Mouse (Mus musculus) liver, adult 2 months (tissue): Measurements from ENCODE around the gene Patj. TPM values are rescaled to one million over a fixed set of nuclear protein-coding genes. Genes with fewer than 3 reads are reported as not detected.

ENCODE experiments used
- DNase-seq: peaks from one replicate; pipeline ENCODE4 v3.0.0-alpha.2; 2011; ENCODE audit warnings: low read depth, low spot score; ENCODE audit errors: extremely low read depth
- H3K27ac ChIP-seq: fragments of 200-500 bp; replicated peaks from 2 replicates; pipeline ENCODE4 v1.5.1; 2012; ENCODE audit warnings: low read depth, mild to moderate bottlenecking, control low read depth, inconsistent platforms, low read length; ENCODE audit not compliant: insufficient read depth
- H3K27me3 ChIP-seq: fragments of 200-500 bp; 2 replicates; pipeline ENCODE4 v1.6.1; 2012; ENCODE audit warnings: mild to moderate bottlenecking, moderate library complexity, low read length, inconsistent platforms; ENCODE audit not compliant: control insufficient read depth, insufficient read depth
- H3K36me3 ChIP-seq: fragments of 200-500 bp; 2 replicates; pipeline ENCODE4 v1.6.1; 2012; ENCODE audit warnings: low read length, inconsistent platforms; ENCODE audit not compliant: control insufficient read depth, insufficient read depth
- H3K4me1 ChIP-seq: fragments of 200-500 bp; 2 replicates; pipeline ENCODE4 v1.6.1; 2011; ENCODE audit warnings: low read length; ENCODE audit not compliant: control insufficient read depth, insufficient read depth
- H3K4me3 ChIP-seq: fragments of 200-500 bp; 2 replicates; pipeline ENCODE4 v1.5.1; 2011; ENCODE audit warnings: low read depth, mild to moderate bottlenecking, control low read depth, low read length, moderate library complexity; ENCODE audit not compliant: insufficient read depth
- H3K79me2 ChIP-seq: fragments of 200-500 bp; 2 replicates; pipeline ENCODE4 v1.6.1; 2012; ENCODE audit warnings: inconsistent platforms, mild to moderate bottlenecking, low read length, moderate library complexity; ENCODE audit not compliant: control insufficient read depth, insufficient read depth
- H3K9ac ChIP-seq: fragments of 200-500 bp; 2 replicates; pipeline ENCODE4 v1.6.1; 2012; ENCODE audit warnings: low read depth, mild to moderate bottlenecking, control low read depth, inconsistent platforms, low read length
- CTCF ChIP-seq: fragments of 200-500 bp; IDR thresholded peaks from 2 replicates; pipeline ENCODE4 v1.5.1; 2011; ENCODE audit warnings: low read depth, low read length, control low read depth
- POLR2A ChIP-seq: fragments of 200-500 bp; IDR thresholded peaks from 2 replicates; pipeline ENCODE4 v1.6.1; 2011; ENCODE audit warnings: low read length, control low read depth; ENCODE audit not compliant: insufficient read depth; ENCODE audit errors: extremely low read depth
- WGBS: fragments of 180-500 bp; shearing (Covaris S2); methylation state at CpG from one replicate; pipeline ENCODE4 v1.1.7; 2018; 5-methylcytosine and 5-hydroxymethylcytosine counted together
- polyA plus RNA-seq: library from polyadenylated mRNA; depleted of rRNA; stranded (reverse); fragments of >200 nt; gene quantifications from 2 replicates; pipeline ENCODE4 v1.2.3, GENCODE M21; 2012
- total RNA-seq: library from RNA; depleted of rRNA; stranded (reverse); fragments of >200 nt; gene quantifications from 2 replicates; pipeline ENCODE4 v1.2.3, GENCODE M21; 2014

Patj gene
- total and polyA plus RNA-seq, 2 experiments: 2.4 to 8.9 TPM

GRCm38 (mm10) chr4:98688116-98688515 lies 292.5 kb downstream of the Patj start:
- H3K4me1 ChIP-seq: no peaks in the 10 kb centered on the region
- no peak overlapping the region for H3K9ac ChIP-seq
- TF ChIP-seq CTCF: no peak
- TF ChIP-seq POLR2A: no peak
- H3K27ac ChIP-seq: no peak overlapping the region
- peaks cover 7% of the 10 kb centered on the region for H3K36me3 ChIP-seq
- no peak for DNase-seq
- 97% methylated on average over 11 of the region's 11 CpGs for WGBS
- H3K4me3 ChIP-seq: no peak overlapping the region
- no peaks in the 10 kb centered on the region for H3K27me3 ChIP-seq
- no peaks in the 10 kb centered on the region for H3K79me2 ChIP-seq

- DNase-seq: no peak
- Histone ChIP-seq H3K27me3 (no peaks in the 10 kb centered on the region), H3K4me1 (no peaks in the 10 kb centered on the region; the same call in 1 of the 2 replicates), H3K36me3 (peaks cover 7% of the 10 kb centered on the region), H3K27ac (no peak overlapping the region), H3K4me3 (no peak overlapping the region), H3K9ac (no peak overlapping the region), H3K79me2 (no peaks in the 10 kb centered on the region)
- WGBS: 90% methylated on average over 9 of the region's 9 CpGs
- no peak for TF ChIP-seq CTCF
- TF ChIP-seq POLR2A: no peak
Observed at GRCm38 (mm10) chr4:98688520-98688919, 292.9 kb downstream of the Patj start.

GRCm38 (mm10) chr4:98689988-98690387 lies 294.4 kb downstream of the Patj start:
- no peak overlapping the region for H3K27ac ChIP-seq
- no peak for DNase-seq
- TF ChIP-seq CTCF (peak; percentile 34; the same call in 1 of the 2 replicates), POLR2A (no peak)
- peaks cover 7% of the 10 kb centered on the region for H3K36me3 ChIP-seq
- no peaks in the 10 kb centered on the region for H3K27me3 ChIP-seq
- H3K4me3 ChIP-seq: no peak overlapping the region
- peaks cover 5% of the 10 kb centered on the region; the same call in 1 of the 2 replicates for H3K4me1 ChIP-seq
- no peaks in the 10 kb centered on the region for H3K79me2 ChIP-seq
- WGBS: 100% methylated on average over 1 of the region's 1 CpGs
- H3K9ac ChIP-seq: no peak overlapping the region

GRCm38 (mm10) chr4:98693465-98694185 lies 298.0 kb downstream of the Patj start:
- no peaks in the 10 kb centered on the region for H3K27me3 ChIP-seq
- peak; percentile 80 for DNase-seq
- no peak for TF ChIP-seq POLR2A
- no peak for TF ChIP-seq CTCF
- H3K36me3 ChIP-seq: no peaks in the 10 kb centered on the region; the same call in 1 of the 2 replicates
- H3K4me3 ChIP-seq: no peak overlapping the region
- no peaks in the 10 kb centered on the region for H3K79me2 ChIP-seq
- WGBS: 15% methylated on average over 9 of the region's 9 CpGs
- peaks cover 5% of the 10 kb centered on the region; the same call in 1 of the 2 replicates for H3K4me1 ChIP-seq
- no peak overlapping the region for H3K27ac ChIP-seq
- H3K9ac ChIP-seq: no peak overlapping the region

- TF ChIP-seq CTCF: no peak
- TF ChIP-seq POLR2A: no peak
- no peaks in the 10 kb centered on the region for H3K27me3 ChIP-seq
- H3K36me3 ChIP-seq: no peaks in the 10 kb centered on the region
- H3K27ac ChIP-seq: no peak overlapping the region
- 85% methylated on average over 4 of the region's 4 CpGs for WGBS
- no peak for DNase-seq
- no peaks in the 10 kb centered on the region for H3K79me2 ChIP-seq
- no peak overlapping the region for H3K9ac ChIP-seq
- no peak overlapping the region for H3K4me3 ChIP-seq
- H3K4me1 ChIP-seq: peaks cover 5% of the 10 kb centered on the region; the same call in 1 of the 2 replicates
Observed at GRCm38 (mm10) chr4:98697932-98698331, 302.3 kb downstream of the Patj start.

- Histone ChIP-seq H3K79me2 (no peaks in the 10 kb centered on the region), H3K4me1 (peaks cover 1% of the 10 kb centered on the region; the same call in 1 of the 2 replicates), H3K27ac (no peak overlapping the region), H3K36me3 (no peaks in the 10 kb centered on the region; the same call in 1 of the 2 replicates), H3K27me3 (no peaks in the 10 kb centered on the region), H3K9ac (no peak overlapping the region), H3K4me3 (no peak overlapping the region)
- 76% methylated on average over 3 of the region's 3 CpGs for WGBS
- no peak for DNase-seq
- no peak for TF ChIP-seq POLR2A
- TF ChIP-seq CTCF: no peak
Observed at GRCm38 (mm10) chr4:98698921-98699320, 303.3 kb downstream of the Patj start.
